Mouse (Mus musculus) intestine, embryonic 14.5 days (tissue): ENCODE measurements around the gene Frs3. TPM values are rescaled to one million over a fixed set of nuclear protein-coding genes. Genes with fewer than 3 reads are reported as not detected.
A peak's percentile ranks its signal among the peaks of the same experiment; 100 is the strongest.

Experiments
- ATAC-seq: fragments of 200-750 bp; cut with Nextera tagmentation; replicated peaks from 2 replicates; pipeline ENCODE4 v1.8.0; 2017; ENCODE audit warnings: low read depth, moderate number of reproducible peaks, moderate TSS enrichment, moderate library complexity; ENCODE audit not compliant: low FRiP score, low TSS enrichment
- DNase-seq: peaks from one replicate; pipeline ENCODE4 v3.0.0-alpha.2; 2018; ENCODE audit warnings: low spot score
- H3K27ac ChIP-seq: fragments of 300-500 bp; sonication (generic); 2 replicates; pipeline ENCODE4 v1.5.1; 2014; ENCODE audit warnings: low read depth, mild to moderate bottlenecking, control low read depth
- H3K27me3 ChIP-seq: fragments of 300-500 bp; sonication (generic); replicated peaks from 2 replicates; pipeline ENCODE4 v1.6.1; 2014; ENCODE audit warnings: low read length, control low read depth; ENCODE audit not compliant: control insufficient read depth, insufficient read depth
- H3K36me3 ChIP-seq: fragments of 300-500 bp; sonication (generic); 2 replicates; pipeline ENCODE4 v1.6.1; 2014; ENCODE audit warnings: low read length, control low read depth; ENCODE audit not compliant: control insufficient read depth, insufficient read depth
- H3K4me1 ChIP-seq: fragments of 300-500 bp; sonication (generic); replicated peaks from 2 replicates; pipeline ENCODE4 v1.6.1; 2014; ENCODE audit warnings: low read length, control low read depth, mixed read lengths; ENCODE audit not compliant: control insufficient read depth, insufficient read depth
- H3K4me2 ChIP-seq: fragments of 300-500 bp; sonication (generic); 2 replicates; pipeline ENCODE4 v1.6.1; 2014; ENCODE audit warnings: low read length
- H3K4me3 ChIP-seq: fragments of 300-500 bp; sonication (generic); 2 replicates; pipeline ENCODE4 v1.5.1; 2014; ENCODE audit warnings: low read depth, low read length, control low read depth, mixed read lengths
- H3K9ac ChIP-seq: fragments of 300-500 bp; sonication (generic); 2 replicates; pipeline ENCODE4 v1.6.1; 2014; ENCODE audit warnings: mild to moderate bottlenecking, low read length
- H3K9me3 ChIP-seq: fragments of 300-500 bp; sonication (generic); 2 replicates; pipeline ENCODE4 v1.6.1; 2016; ENCODE audit warnings: low read length, control low read depth; ENCODE audit not compliant: control insufficient read depth
- WGBS: fragments of 180-500 bp; shearing (Covaris S2); extraction: QIAGEN DNeasy Blood & Tissue Kit; methylation state at CpG from one replicate; pipeline ENCODE4 v1.1.7; 2014; 5-methylcytosine and 5-hydroxymethylcytosine counted together
- polyA plus RNA-seq: library from polyadenylated mRNA; unstranded; fragments of >200 nt; fragmentation: Nextera tagmentation; extraction: Ambion mirVana; gene quantifications from 2 replicates; pipeline ENCODE4 v1.2.1, GENCODE M21; 2014

The Frs3 gene
- polyA plus RNA-seq, 1 experiment from 2014 or later: 5.3 TPM

DNA sequence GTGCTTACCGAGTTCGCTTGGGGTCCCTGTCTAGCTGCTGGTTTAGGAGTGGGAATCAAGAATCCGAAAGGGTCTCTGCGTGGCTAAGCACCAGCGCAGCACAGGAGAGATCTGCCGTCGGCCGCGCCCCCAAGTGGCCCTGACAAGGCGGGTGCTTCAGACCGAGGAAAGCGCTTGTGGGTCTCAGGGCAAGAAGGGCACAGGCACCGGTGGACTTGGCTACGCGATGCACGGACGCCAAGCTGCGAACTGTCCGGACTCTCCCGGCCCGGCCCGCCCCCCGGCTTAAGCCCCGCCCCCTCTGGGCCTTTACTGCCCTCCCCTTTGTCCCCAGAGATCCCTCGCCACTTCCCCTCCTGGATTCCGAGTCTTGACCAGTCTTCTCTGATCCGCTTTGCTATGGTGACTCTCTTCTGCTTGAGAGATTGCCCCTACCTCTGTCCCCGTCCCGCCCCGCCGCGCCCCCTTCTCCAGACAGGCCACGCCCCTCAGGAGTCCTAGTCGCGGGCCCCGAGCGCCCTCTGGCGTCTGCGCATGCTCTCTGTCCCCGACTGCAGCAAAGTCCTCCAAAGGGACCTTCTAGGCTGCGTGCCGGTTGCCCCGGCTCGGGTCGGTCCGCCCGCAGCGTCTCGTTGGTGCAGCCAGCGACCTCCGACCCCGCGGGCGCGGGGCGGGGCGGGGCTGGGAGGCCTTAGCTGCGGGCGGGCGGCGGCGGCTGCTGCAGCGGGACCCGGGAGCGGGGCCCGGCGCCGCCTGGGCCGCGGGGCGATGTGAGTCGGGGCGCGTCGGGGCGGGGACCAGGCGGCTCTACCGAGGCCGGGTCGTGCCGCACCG lies 5.9 kb downstream of the Frs3 start, which contains the start of gene Prickle4:
Gene Prickle4 (minus strand): TSS at position 234 of the 834 bp plus-strand sequence.
- Histone ChIP-seq H3K36me3 (peaks cover 11% of the 10 kb centered on the region; the same call in 1 of the 2 replicates), H3K27me3 (no peaks in the 10 kb centered on the region), H3K9ac (peak within 1 kb of the TSS; percentile 75), H3K4me2 (peak within 1 kb of the TSS; percentile 56), H3K9me3 (no peaks in the 10 kb centered on the region), H3K4me1 (peaks cover 7% of the 10 kb centered on the region; the same call in 1 of the 2 replicates), H3K27ac (peak within 1 kb of the TSS; percentile 3; the same call in 1 of the 2 replicates), H3K4me3 (peak within 1 kb of the TSS; percentile 69)
- DNase-seq: peak; percentile 99
- ATAC-seq: peak; percentile 94
- under 1% methylated on average over 69 of the region's 82 CpGs for WGBS

DNA sequence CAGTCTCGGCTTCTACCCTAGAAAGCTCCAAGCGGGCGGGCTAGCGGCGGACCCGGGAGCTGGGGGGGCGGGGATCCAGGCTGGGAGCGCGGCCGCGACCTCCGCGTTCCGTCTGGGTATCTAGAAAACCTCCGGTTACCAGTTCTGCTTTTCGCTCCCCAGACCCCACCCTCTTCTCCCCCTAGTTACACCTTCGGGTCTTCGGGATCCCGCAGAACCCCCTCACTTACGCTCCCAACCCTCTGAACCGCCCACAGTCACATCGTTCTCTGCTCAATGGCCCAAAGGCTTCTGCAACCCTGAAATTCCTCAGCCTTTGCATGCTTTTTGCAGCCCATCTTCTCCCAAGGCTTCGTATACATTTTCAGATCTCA lies 6.5 kb downstream of the Frs3 start:
- WGBS: under 1% methylated on average over 23 of the region's 23 CpGs
- Histone ChIP-seq H3K27ac (peak overlapping the region; percentile 3; the same call in 1 of the 2 replicates), H3K4me1 (peaks cover 7% of the 10 kb centered on the region; the same call in 1 of the 2 replicates), H3K4me2 (peak overlapping the region; percentile 56), H3K9ac (peak overlapping the region; percentile 75), H3K36me3 (peaks cover 17% of the 10 kb centered on the region; the same call in 1 of the 2 replicates), H3K9me3 (no peaks in the 10 kb centered on the region), H3K4me3 (peak overlapping the region; percentile 69), H3K27me3 (no peaks in the 10 kb centered on the region)
- DNase-seq (peak; percentile 69), ATAC-seq (no peak)

DNA sequence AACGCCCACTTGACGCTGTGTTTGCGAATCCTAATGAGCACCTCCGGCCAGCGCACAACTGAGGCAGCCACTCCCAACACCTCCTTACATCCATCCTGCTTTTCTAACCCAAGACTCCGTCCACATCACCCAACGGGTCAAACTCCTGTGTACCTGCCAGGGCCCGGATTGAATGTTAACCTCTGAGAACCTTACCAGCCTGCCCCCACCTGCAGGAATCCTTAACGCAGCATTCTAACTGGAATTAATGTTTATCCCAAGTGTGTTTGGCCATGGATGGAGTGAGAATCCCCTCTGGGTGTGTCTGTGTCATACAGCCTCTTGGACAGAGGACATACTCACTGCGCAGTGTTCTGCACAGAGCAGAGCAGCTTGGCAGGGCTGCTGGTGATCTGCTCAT lies 9.3 kb downstream of the Frs3 start:
- no peak overlapping the region for H3K27ac ChIP-seq
- 92% methylated on average over 10 of the region's 10 CpGs for WGBS
- no peaks in the 10 kb centered on the region for H3K9me3 ChIP-seq
- ATAC-seq (no peak), DNase-seq (no peak)
- peaks cover 10% of the 10 kb centered on the region; the same call in 1 of the 2 replicates for H3K4me1 ChIP-seq
- no peak overlapping the region for H3K4me2 ChIP-seq
- H3K9ac ChIP-seq: no peak overlapping the region
- no peak overlapping the region for H3K4me3 ChIP-seq
- H3K36me3 ChIP-seq: peaks cover 37% of the 10 kb centered on the region
- H3K27me3 ChIP-seq: no peaks in the 10 kb centered on the region

DNA sequence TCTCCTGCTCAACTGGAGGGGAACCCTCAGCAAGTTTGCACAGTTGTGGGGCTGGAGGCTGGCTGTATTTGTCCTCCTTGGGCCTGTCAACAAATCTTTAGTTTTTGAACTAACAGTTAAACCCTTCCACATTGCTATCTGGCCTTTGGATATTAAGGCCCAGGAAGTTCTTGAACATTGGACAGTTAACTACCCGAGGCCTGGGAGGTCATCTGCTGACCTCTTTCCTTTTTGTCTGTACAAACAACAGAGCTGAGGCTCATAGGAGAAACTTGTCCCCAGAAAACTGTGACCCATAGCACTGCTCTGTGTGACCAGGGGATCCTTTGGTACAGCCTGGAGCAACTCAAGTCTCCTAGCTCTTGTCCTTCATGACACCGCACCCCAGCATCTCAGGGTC lies 10.2 kb downstream of the Frs3 start:
- DNase-seq (no peak), ATAC-seq (no peak)
- H3K36me3 ChIP-seq: peaks cover 41% of the 10 kb centered on the region
- no peak overlapping the region for H3K27ac ChIP-seq
- H3K27me3 ChIP-seq: no peaks in the 10 kb centered on the region
- H3K9me3 ChIP-seq: no peaks in the 10 kb centered on the region
- 79% methylated on average over 2 of the region's 2 CpGs for WGBS
- no peak overlapping the region for H3K9ac ChIP-seq
- no peak overlapping the region for H3K4me2 ChIP-seq
- H3K4me1 ChIP-seq: peaks cover 11% of the 10 kb centered on the region; the same call in 1 of the 2 replicates
- H3K4me3 ChIP-seq: no peak overlapping the region

DNA sequence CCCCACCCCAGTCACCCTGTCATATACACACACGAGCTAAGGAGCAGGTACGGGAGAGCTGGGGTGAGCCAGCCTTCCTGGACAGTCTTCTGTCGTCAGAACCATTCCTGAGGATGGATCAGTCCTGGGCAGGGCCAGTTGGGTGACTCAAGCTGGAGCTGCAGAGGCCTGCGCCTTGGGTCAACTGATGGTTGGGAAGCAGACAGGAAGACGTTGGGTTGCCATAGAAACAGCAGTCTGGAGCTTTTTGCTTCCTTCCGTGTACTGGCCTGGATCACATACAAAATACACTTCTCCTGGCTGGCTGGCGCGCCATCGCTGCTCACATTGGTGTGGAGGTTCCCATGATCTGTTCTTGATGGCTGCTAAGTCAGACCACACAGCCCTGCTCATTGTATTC lies 13.0 kb downstream of the Frs3 start:
- no peak overlapping the region for H3K27ac ChIP-seq
- no peak for ATAC-seq

DNA sequence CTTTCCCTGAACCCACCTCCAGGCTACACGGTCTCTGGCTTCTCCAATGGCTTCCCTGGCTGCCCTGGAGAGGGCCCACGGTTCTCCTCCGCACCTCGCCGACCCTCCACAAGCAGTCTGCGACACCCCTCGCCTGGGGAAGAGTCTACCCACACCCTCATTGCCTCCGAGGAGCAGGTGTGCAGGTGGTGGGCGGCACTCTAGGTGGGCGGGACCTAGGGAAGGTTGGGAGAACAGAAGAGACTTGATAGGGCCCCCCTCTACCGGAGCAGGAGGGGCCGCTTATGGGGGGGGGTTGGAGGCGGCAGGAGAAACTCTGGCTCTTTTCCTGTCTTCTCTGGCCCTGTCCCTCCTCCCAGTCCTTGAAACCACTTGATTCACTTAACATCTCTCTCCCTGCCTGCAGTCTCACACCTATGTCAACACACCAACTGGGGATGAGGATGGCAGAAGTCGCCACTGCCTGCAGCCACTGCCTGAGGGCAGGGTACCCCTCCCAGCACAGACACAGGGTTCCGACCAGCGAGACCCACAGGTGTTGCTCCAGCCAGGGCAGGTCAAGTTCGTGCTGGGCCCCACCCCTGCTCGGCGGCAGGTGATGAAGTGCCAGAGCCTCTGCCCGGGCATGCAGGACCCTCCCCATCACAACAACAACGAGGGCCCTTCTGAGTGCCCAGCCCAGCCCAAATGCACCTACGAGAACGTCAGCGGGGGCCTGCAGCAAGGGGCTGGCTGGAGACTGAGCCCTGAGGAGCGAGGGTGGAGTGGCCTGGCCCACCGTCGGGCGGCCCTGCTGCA lies 13.9 kb downstream of the Frs3 start:
- H3K4me1 ChIP-seq: peaks cover 4% of the 10 kb centered on the region; the same call in 1 of the 2 replicates
- H3K9me3 ChIP-seq: no peaks in the 10 kb centered on the region
- WGBS: 40% methylated on average over 28 of the region's 28 CpGs
- H3K27ac ChIP-seq: no peak overlapping the region
- H3K4me2 ChIP-seq: no peak overlapping the region
- no peak overlapping the region for H3K9ac ChIP-seq
- H3K4me3 ChIP-seq: no peak overlapping the region
- DNase-seq: no peak
- ATAC-seq: no peak
- H3K27me3 ChIP-seq: no peaks in the 10 kb centered on the region
- H3K36me3 ChIP-seq: peaks cover 37% of the 10 kb centered on the region

More for the DNA sequence above, 13.0 kb downstream of the Frs3 start:
- Histone ChIP-seq H3K4me2 (no peak overlapping the region), H3K36me3 (peaks cover 41% of the 10 kb centered on the region), H3K9ac (no peak overlapping the region), H3K9me3 (no peaks in the 10 kb centered on the region), H3K4me1 (peaks cover 4% of the 10 kb centered on the region; the same call in 1 of the 2 replicates), H3K4me3 (no peak overlapping the region), H3K27me3 (no peaks in the 10 kb centered on the region)
- DNase-seq: no peak
- 76% methylated on average over 9 of the region's 9 CpGs for WGBS

DNA sequence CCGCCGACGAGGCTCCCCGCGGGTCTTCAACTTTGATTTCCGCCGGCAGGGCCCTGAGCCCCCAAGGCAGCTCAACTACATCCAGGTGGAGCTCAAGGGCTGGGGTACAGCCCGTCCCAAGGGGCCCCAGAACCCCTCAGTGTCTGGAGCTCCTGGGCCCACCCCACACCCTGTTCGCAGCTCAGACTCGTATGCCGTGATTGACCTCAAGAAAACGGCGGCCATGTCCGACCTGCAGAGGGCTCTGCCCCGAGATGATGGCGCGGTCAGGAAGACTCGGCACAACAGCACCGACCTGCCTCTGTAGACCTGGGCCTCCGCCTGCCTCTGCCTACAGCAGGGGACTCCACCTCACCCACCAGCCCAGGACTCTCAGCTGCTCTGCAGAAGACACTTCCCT lies 14.7 kb downstream of the Frs3 start:
- DNase-seq (no peak), ATAC-seq (no peak)
- no peak overlapping the region for H3K9ac ChIP-seq
- no peak overlapping the region for H3K27ac ChIP-seq
- 46% methylated on average over 20 of the region's 20 CpGs for whole genome bisulfite sequencing
- peaks cover 4% of the 10 kb centered on the region; the same call in 1 of the 2 replicates for H3K4me1 ChIP-seq
- no peaks in the 10 kb centered on the region for H3K9me3 ChIP-seq
- no peaks in the 10 kb centered on the region for H3K27me3 ChIP-seq
- H3K4me3 ChIP-seq: no peak overlapping the region
- H3K36me3 ChIP-seq: peaks cover 34% of the 10 kb centered on the region
- no peak overlapping the region for H3K4me2 ChIP-seq

DNA sequence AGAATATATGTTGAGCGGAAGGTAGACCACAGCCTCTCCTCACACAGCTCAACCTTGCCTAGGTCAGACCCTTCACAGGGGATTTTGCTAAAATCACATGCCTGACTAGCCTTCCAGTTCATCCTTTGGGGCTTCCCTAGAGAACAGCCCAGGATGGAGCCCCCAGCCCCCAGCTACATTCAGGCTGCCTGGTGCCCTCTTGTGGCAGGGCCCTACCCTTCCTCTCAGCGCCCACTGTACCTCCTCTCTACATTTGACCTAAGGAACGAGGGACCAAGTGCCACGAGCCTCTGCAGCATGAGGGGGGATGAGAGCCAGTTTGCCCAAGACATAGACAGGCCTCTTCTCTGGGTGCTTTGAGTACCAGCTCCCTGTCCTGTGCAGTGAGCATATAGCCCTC lies 15.9 kb downstream of the Frs3 start:
- Histone ChIP-seq H3K4me1 (peaks cover 4% of the 10 kb centered on the region; the same call in 1 of the 2 replicates), H3K36me3 (peaks cover 30% of the 10 kb centered on the region), H3K4me2 (no peak overlapping the region), H3K9me3 (no peaks in the 10 kb centered on the region), H3K27ac (no peak overlapping the region), H3K9ac (no peak overlapping the region), H3K4me3 (no peak overlapping the region), H3K27me3 (no peaks in the 10 kb centered on the region)
- WGBS: 87% methylated on average over 4 of the region's 4 CpGs
- ATAC-seq: no peak
- DNase-seq: no peak
